Mouse (Mus musculus): ENCODE measurements around the gene Dlgap4. TPM values are rescaled to one million over a fixed set of nuclear protein-coding genes. Genes with fewer than 3 reads are reported as not detected.

Gene Dlgap4
- polyA plus RNA-seq, 1 experiment from 2014 or later, result 121 TPM

DNA sequence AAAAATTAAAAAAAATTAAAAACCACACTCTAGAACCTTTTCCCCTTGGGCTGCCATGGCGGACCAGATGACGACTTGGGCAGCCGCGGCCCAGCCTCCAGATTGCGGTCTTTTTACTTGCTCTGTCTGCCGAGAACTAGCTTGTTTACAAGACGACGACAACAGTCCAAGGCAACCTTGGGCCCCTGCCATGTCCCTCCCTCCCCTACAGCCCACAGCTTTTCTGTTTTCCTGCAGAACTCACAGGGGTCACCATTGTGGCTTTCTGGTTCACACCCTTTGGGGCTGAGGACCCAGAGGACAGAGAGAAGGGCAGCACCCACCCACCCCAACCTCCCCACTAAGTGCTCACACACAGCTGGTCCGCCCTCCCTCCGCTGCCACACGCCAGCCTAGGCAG lies 149.6 kb downstream of the Dlgap4 start:
- no peak overlapping the region for H3K4me3 ChIP-seq (ENCODE audit: low read depth, low read length)
- no peaks in the 10 kb centered on the region for H3K4me1 ChIP-seq (ENCODE audit: control insufficient read depth, insufficient read depth, low read length)
- no peak overlapping the region for H3K9ac ChIP-seq (ENCODE audit: low read length)
- no peaks in the 10 kb centered on the region for H3K27me3 ChIP-seq (ENCODE audit: control insufficient read depth, insufficient read depth, low read length)
- H3K27ac ChIP-seq (replicated peaks; ENCODE audit: low read depth, low read length), result no peak overlapping the region
- no peak for ATAC-seq (ENCODE audit: insufficient number of reproducible peaks, low FRiP score, low TSS enrichment, low read depth)
- DNase-seq (ENCODE audit: low spot score), result no peak
- H3K9me3 ChIP-seq (ENCODE audit: control insufficient read depth, low read length), result no peaks in the 10 kb centered on the region
- WGBS, result 88% methylated on average over 11 of the region's 11 CpGs
- H3K36me3 ChIP-seq (ENCODE audit: control insufficient read depth, insufficient read depth, low read length), result peaks cover 31% of the 10 kb centered on the region
- no peak overlapping the region for H3K4me2 ChIP-seq (ENCODE audit: low read depth, severe bottlenecking)

DNA sequence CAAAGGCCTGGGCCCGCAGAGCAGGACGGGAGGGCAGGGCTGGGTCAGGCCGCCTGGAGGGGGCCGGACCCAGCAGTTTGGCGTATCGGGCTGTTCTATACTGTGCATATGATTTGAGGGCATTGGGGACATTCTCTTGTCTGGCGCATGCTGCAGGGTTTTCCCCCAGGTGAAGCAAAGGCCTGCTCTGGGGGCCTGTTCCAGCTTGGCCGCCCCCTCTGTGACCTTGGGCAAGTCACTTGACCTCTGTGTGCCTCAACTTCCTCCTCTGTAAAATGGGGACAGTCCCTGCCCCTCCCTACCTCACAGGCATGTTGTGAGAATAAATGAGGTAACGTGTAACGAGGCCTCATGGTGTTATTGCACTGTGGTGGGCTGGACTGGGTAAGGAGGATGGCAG lies 150.5 kb downstream of the Dlgap4 start:
- DNase-seq (ENCODE audit: low spot score) (no peak), ATAC-seq (ENCODE audit: insufficient number of reproducible peaks, low FRiP score, low TSS enrichment, low read depth) (0 out of 2 replicates have a peak, but pooled peaks have one; percentile 27)
- WGBS, result 90% methylated on average over 10 of the region's 10 CpGs

DNA sequence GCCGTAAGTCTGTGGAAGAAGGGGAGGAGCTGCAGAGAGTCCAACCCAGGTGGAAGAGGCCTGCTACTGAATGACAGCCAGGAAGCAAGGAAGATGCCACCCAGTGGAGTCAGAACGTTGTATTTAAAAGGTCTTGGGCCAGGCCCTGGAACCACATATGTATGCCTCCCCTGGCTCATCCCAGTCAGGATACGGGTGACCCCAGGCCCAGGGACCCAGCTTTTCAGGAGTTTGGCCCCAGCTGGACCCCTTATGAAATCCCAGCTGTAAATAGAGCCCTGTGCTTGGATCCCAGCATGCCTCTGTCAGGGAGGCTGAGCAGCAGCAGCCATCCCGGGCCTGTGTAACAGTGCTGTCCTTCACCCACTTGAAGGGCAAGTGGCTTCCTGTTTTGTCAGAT lies 151.2 kb downstream of the Dlgap4 start:
- 68% methylated on average over 4 of the region's 4 CpGs for WGBS
- Histone ChIP-seq H3K27me3 (ENCODE audit: control insufficient read depth, insufficient read depth, low read length) (no peaks in the 10 kb centered on the region), H3K4me3 (ENCODE audit: low read depth, low read length) (no peak overlapping the region), H3K36me3 (ENCODE audit: control insufficient read depth, insufficient read depth, low read length) (peaks cover 23% of the 10 kb centered on the region), H3K9ac (ENCODE audit: low read length) (no peak overlapping the region), H3K4me2 (ENCODE audit: low read depth, severe bottlenecking) (no peak overlapping the region), H3K9me3 (ENCODE audit: control insufficient read depth, low read length) (no peaks in the 10 kb centered on the region), H3K27ac (replicated peaks; ENCODE audit: low read depth, low read length) (no peak overlapping the region), H3K4me1 (ENCODE audit: control insufficient read depth, insufficient read depth, low read length) (no peaks in the 10 kb centered on the region)
- ATAC-seq (ENCODE audit: insufficient number of reproducible peaks, low FRiP score, low TSS enrichment, low read depth), result no peak
- no peak for DNase-seq (ENCODE audit: low spot score)

More for the DNA sequence above, 150.5 kb downstream of the Dlgap4 start:
- Histone ChIP-seq H3K4me3 (ENCODE audit: low read depth, low read length) (no peak overlapping the region), H3K27me3 (ENCODE audit: control insufficient read depth, insufficient read depth, low read length) (no peaks in the 10 kb centered on the region), H3K9me3 (ENCODE audit: control insufficient read depth, low read length) (no peaks in the 10 kb centered on the region), H3K4me2 (ENCODE audit: low read depth, severe bottlenecking) (no peak overlapping the region), H3K4me1 (ENCODE audit: control insufficient read depth, insufficient read depth, low read length) (no peaks in the 10 kb centered on the region), H3K9ac (ENCODE audit: low read length) (no peak overlapping the region), H3K27ac (replicated peaks; ENCODE audit: low read depth, low read length) (0 out of 2 replicates have a peak overlapping the region, but pooled peaks have one; percentile 8), H3K36me3 (ENCODE audit: control insufficient read depth, insufficient read depth, low read length) (peaks cover 23% of the 10 kb centered on the region)

DNA sequence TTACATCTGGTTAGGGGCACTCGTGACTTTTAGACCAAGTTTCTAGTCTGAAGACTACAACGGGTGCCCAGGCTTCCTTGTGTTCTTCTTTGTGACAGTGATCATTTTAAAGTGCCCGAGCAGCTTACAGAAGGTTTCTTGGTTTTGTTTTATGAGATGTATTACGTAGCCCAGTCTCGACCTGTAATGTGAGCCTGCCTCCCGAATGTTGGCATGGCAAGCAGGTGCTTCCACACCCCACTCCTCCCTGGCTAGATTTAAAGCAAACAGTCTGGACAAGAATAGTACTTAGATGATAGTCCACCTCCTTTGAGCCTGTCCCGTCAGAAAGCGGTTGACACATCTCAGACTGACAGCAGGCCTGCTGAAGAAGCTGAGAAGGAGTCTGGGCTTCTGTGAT lies 152.1 kb downstream of the Dlgap4 start:
- DNase-seq (ENCODE audit: low spot score) (no peak), ATAC-seq (ENCODE audit: insufficient number of reproducible peaks, low FRiP score, low TSS enrichment, low read depth) (no peak)
- Histone ChIP-seq H3K4me2 (ENCODE audit: low read depth, severe bottlenecking) (no peak overlapping the region), H3K36me3 (ENCODE audit: control insufficient read depth, insufficient read depth, low read length) (peaks cover 23% of the 10 kb centered on the region), H3K4me3 (ENCODE audit: low read depth, low read length) (no peak overlapping the region), H3K27ac (replicated peaks; ENCODE audit: low read depth, low read length) (no peak overlapping the region), H3K9ac (ENCODE audit: low read length) (no peak overlapping the region), H3K9me3 (ENCODE audit: control insufficient read depth, low read length) (no peaks in the 10 kb centered on the region), H3K27me3 (ENCODE audit: control insufficient read depth, insufficient read depth, low read length) (no peaks in the 10 kb centered on the region), H3K4me1 (ENCODE audit: control insufficient read depth, insufficient read depth, low read length) (no peaks in the 10 kb centered on the region)
- 77% methylated on average over 8 of the region's 8 CpGs for WGBS

DNA sequence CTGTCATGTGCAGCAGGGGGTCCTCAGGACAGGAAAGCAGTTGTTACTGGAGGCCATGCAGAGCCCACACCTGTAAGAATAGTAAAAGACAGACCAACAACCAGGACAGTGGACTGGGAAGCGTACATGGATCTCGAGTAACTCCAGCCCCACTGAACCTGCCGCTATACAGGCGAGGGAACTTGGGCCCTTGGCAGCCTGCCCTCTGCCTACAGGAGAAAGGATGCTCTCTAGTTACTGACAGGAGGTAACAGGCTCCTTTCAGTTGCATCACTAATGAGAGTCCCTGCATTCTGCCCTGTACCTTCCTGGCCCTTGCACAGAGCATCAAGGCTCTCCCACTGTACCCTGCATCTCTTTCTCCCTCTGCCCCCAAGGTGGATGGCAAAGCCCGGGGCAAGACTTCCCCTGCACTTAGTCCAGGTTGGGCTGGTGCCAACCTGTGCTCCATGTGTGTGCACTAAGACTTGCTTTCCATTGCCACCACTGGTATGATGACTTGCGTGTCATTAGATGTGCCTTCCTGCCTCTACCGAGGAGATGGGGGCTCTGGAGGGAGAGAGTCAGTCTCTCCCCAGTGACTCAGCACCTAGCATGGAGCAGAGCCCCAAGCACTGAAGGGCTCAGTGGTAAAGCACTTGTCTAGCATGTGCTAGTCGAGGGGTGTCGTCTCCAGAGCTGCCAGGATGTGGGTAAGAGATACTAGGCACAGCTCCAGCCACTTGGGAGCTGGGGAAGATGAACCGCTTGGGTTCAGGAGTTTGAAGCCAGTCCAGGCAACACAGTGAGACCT lies 152.9 kb downstream of the Dlgap4 start:
- H3K36me3 ChIP-seq (ENCODE audit: control insufficient read depth, insufficient read depth, low read length), result peaks cover 18% of the 10 kb centered on the region
- no peak overlapping the region for H3K27ac ChIP-seq (replicated peaks; ENCODE audit: low read depth, low read length)
- no peaks in the 10 kb centered on the region for H3K9me3 ChIP-seq (ENCODE audit: control insufficient read depth, low read length)
- no peak overlapping the region for H3K4me2 ChIP-seq (ENCODE audit: low read depth, severe bottlenecking)
- 81% methylated on average over 10 of the region's 10 CpGs for WGBS
- DNase-seq (ENCODE audit: low spot score), result no peak
- no peaks in the 10 kb centered on the region for H3K4me1 ChIP-seq (ENCODE audit: control insufficient read depth, insufficient read depth, low read length)
- H3K27me3 ChIP-seq (ENCODE audit: control insufficient read depth, insufficient read depth, low read length), result no peaks in the 10 kb centered on the region
- H3K4me3 ChIP-seq (ENCODE audit: low read depth, low read length), result no peak overlapping the region
- H3K9ac ChIP-seq (ENCODE audit: low read length), result no peak overlapping the region
- ATAC-seq (ENCODE audit: insufficient number of reproducible peaks, low FRiP score, low TSS enrichment, low read depth), result no peak

DNA sequence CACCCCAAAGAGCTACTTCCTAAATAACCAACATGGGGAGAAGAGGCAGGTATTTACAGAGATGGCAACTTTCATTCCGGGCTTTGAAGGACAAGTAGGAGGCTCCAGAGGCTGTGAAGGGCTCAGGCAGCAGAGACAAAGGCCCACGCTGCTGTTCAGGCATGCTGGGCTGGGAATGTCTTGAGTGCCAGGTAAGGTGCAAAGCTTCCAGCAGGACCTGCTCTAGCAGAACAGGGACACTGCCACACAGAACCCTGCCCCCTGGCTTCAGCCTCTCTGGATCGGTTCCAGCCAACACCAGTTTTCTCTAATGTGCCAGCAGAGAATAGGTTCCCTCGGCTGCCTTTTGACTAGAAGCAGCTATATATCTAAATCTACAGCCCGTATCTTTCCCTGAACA lies 153.6 kb downstream of the Dlgap4 start:
- Histone ChIP-seq H3K4me3 (ENCODE audit: low read depth, low read length) (no peak overlapping the region), H3K9ac (ENCODE audit: low read length) (no peak overlapping the region), H3K4me2 (ENCODE audit: low read depth, severe bottlenecking) (no peak overlapping the region), H3K4me1 (ENCODE audit: control insufficient read depth, insufficient read depth, low read length) (no peaks in the 10 kb centered on the region), H3K27ac (replicated peaks; ENCODE audit: low read depth, low read length) (no peak overlapping the region), H3K36me3 (ENCODE audit: control insufficient read depth, insufficient read depth, low read length) (peaks cover 12% of the 10 kb centered on the region), H3K9me3 (ENCODE audit: control insufficient read depth, low read length) (no peaks in the 10 kb centered on the region), H3K27me3 (ENCODE audit: control insufficient read depth, insufficient read depth, low read length) (no peaks in the 10 kb centered on the region)
- WGBS, result 85% methylated on average over 5 of the region's 5 CpGs
- ATAC-seq (ENCODE audit: insufficient number of reproducible peaks, low FRiP score, low TSS enrichment, low read depth) (no peak), DNase-seq (ENCODE audit: low spot score) (no peak)

DNA sequence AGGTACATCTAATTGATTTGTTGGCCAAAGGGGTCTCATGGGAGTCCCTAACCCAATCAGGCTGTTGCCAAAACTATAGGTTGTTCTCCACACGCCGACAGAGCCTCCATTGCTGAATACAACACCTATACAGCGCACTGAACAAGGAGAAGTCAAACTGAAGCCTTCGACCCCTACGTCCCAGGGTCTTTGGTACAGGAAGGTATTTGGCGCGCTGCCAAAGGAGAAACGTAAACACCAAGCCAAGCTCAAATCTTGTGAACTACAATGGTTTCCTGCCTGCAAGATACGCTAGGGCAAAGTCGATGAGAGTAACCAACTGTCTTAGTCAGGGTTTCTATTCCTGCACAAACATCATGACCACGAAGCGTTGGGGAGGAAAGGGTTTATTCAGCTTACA lies 155.8 kb downstream of the Dlgap4 start:
- no peaks in the 10 kb centered on the region for H3K27me3 ChIP-seq (ENCODE audit: control insufficient read depth, insufficient read depth, low read length)
- H3K27ac ChIP-seq (replicated peaks; ENCODE audit: low read depth, low read length), result no peak overlapping the region
- peaks cover 1% of the 10 kb centered on the region; the same call in 1 of the 2 replicates for H3K36me3 ChIP-seq (ENCODE audit: control insufficient read depth, insufficient read depth, low read length)
- ATAC-seq (ENCODE audit: insufficient number of reproducible peaks, low FRiP score, low TSS enrichment, low read depth) (no peak), DNase-seq (ENCODE audit: low spot score) (no peak)
- no peak overlapping the region for H3K4me2 ChIP-seq (ENCODE audit: low read depth, severe bottlenecking)
- no peaks in the 10 kb centered on the region; the same call in 1 of the 2 replicates for H3K4me1 ChIP-seq (ENCODE audit: control insufficient read depth, insufficient read depth, low read length)
- no peaks in the 10 kb centered on the region for H3K9me3 ChIP-seq (ENCODE audit: control insufficient read depth, low read length)
- 86% methylated on average over 12 of the region's 12 CpGs for WGBS
- no peak overlapping the region for H3K9ac ChIP-seq (ENCODE audit: low read length)
- H3K4me3 ChIP-seq (ENCODE audit: low read depth, low read length), result no peak overlapping the region

DNA sequence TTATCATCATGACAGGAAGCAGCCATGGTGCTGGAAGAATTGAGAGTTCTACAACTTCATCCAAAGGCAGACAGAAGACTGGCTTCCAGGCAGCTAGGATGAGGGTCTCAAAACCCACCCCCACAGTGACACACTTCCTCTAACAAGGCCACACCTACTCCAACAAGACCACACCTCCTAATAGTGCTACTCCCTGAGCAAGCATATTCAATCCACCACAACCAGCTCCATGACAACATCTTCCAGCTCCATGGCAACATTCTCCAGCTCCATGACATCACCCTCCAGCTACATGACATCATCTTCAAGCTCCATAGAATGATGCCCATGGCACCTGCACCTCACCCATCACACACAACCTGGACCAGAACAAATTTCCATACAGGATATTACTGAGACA lies 160.0 kb downstream of the Dlgap4 start:
- Histone ChIP-seq H3K4me1 (ENCODE audit: control insufficient read depth, insufficient read depth, low read length) (peaks cover 10% of the 10 kb centered on the region; the same call in 1 of the 2 replicates), H3K36me3 (ENCODE audit: control insufficient read depth, insufficient read depth, low read length) (no peaks in the 10 kb centered on the region), H3K4me3 (ENCODE audit: low read depth, low read length) (no peak overlapping the region), H3K4me2 (ENCODE audit: low read depth, severe bottlenecking) (no peak overlapping the region), H3K9me3 (ENCODE audit: control insufficient read depth, low read length) (no peaks in the 10 kb centered on the region), H3K27me3 (ENCODE audit: control insufficient read depth, insufficient read depth, low read length) (no peaks in the 10 kb centered on the region), H3K27ac (replicated peaks; ENCODE audit: low read depth, low read length) (no peak overlapping the region), H3K9ac (ENCODE audit: low read length) (no peak overlapping the region)
- no peak for ATAC-seq (ENCODE audit: insufficient number of reproducible peaks, low FRiP score, low TSS enrichment, low read depth)
- DNase-seq (ENCODE audit: low spot score), result no peak

Data from limb, embryonic 11.5 days (tissue).